Mouse (Mus musculus) kidney, postnatal 14 days (tissue): ENCODE data around the gene Jam3.
A peak's percentile ranks its signal among the peaks of the same experiment; 100 is the strongest.

ENCODE experiments used
- DNase-seq: peaks from one replicate; pipeline ENCODE4 v3.0.0; 2022; ENCODE audit warnings: mixed read lengths

Jam3 gene

GRCm38 (mm10) chr9:27166981-27167380 lies 11.8 kb upstream of the Jam3 start:
- DNase-seq = no peak

DNA sequence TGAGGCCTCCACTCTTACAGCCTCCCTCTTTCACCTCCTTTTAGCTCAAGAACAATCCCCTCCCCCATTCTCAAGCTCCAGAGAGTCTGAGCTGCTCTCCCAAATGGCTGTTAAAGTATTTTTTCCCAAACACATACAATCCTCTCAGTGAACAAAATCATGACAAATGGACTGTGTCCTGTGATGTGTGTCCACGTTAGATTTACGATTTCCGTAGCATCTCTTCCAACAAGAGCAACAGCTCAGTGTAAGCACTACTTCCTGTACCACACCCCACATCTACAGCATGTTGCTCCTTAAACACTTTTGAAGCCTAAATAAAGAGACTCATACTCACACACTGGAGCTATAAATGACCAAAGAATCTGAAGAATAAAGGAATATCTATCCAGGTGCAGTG lies 10.4 kb upstream of the Jam3 start:
- peak; percentile 41 for DNase-seq

- no peak for DNase-seq
Observed at GRCm38 (mm10) chr9:27164957-27165356, 9.7 kb upstream of the Jam3 start.

- peak; percentile 54 for DNase-seq
Observed at GRCm38 (mm10) chr9:27163661-27164060, 8.4 kb upstream of the Jam3 start.

- DNase-seq = no peak
Observed at GRCm38 (mm10) chr9:27153861-27154260, 1.4 kb downstream of the Jam3 start.

DNA sequence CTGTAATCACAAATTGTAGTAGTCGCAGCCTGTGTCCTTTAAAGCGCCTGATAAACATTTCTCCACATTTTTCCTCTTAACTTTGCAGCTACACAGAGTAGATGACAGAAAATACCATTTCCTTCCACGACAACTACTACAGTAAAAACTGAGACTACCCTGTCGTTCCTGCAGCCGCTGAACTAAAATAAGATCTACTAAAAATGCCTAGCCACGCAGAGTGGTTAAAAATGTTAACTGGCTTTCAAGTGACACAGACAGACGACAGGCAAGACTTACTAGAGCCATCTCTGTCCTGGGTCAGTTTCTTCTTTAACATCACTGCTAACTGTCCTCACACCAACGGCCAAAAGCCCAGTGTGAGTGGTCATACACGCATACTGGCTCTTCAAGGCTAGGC lies 5.4 kb downstream of the Jam3 start:
- no peak for DNase-seq

- DNase-seq = peak; percentile 61
Observed at GRCm38 (mm10) chr9:27148631-27149471, 6.4 kb downstream of the Jam3 start.

DNA sequence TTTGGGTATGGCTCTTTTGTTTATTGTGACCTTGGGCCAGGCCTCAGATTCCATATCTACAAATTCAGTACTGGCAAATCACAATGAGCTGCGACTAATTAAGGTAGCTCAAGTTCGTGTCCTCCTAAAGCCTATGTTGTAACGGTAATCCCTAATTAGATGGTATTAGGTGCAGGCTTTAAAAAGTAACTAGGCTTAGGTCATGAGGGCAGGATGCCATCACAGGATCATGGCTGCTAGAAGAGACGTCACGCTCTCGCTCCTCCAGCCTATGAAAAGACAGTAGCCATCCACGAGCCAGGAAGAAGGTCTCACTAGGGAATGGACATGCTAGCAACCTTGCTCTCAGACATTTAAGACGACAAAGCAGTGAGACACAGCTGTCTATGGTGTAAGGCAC lies 7.3 kb downstream of the Jam3 start:
- DNase-seq = no peak

- DNase-seq = no peak
Observed at GRCm38 (mm10) chr9:27146826-27147225, 8.4 kb downstream of the Jam3 start.

DNA sequence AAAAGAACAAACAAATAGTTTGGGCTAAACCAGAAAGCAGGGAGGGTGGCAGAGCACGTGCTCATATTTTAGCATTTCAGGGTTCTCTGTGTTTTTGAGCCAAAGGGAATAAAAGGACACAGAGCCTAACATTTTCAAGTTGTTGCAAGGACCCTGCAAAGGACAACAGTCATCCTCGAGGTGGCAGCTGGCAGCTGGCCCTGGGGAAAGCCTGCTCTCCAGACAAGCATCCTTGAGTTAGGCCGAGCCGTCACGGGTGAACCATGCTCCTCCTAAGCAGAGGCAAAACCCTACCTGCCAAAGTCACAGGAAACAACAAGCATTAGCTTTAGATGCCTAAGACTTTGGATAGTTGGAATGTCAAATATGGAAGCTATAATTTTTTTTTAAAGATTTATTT lies 10.2 kb downstream of the Jam3 start:
- DNase-seq = no peak

DNA sequence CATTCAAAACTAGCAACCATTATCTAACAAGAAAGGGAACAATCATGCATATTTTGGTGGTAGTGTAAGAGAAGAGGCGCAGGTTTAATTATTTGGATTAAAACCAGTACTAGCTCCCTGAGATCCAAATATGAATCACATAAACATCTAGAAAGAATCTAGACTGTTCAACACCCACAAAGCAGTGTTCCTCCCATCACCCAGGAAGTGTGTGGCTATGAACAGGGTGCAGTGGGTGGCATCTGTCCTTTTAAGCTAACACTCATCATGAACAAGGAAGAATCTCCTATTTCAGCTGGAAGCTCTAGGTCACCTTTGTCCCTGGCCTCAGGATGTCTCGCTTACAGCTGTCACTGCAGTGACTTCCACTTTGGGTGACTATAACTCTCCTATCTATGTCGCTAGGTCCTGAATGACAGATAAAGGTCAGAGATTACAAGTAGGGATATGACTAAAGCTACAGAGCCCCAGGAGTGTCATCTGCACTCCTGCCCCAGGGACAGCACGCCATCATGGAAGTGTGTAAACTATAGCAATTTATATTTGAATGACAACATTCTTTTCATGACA lies 10.9 kb downstream of the Jam3 start:
- DNase-seq = no peak

DNA sequence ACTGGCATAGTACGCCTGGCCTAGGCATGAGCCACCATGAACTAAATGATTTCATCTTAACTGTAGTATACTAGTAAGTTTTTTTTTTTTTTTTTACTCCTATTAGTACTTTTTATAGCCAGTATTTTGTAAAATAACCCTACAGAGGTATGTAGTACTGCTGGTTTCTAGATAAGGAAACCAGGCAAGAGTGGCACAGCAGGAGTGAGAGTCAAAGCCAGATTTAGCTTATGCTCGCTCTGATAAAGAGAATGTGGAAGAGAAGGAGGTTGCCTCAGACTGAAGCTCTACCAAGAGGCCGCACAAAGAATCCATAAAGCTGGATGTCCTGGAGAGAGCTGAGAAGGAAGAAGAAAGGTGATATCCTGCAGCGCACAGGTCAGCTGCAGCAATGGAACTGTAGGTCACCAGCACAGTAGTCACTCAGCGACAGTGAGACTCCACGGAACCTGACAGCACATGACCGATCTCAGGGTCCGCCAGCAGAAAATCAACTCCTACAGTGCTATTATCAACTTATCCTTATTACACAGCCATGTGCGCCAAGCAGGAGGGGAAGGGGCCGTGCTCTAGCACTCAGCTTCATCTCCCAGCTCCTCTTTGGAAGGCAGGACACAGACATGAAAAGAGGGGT lies 14.7 kb downstream of the Jam3 start:
- DNase-seq = no peak

GRCm38 (mm10) chr9:27136651-27137050 lies 18.6 kb downstream of the Jam3 start:
- no peak for DNase-seq

GRCm38 (mm10) chr9:27135372-27135771 lies 19.8 kb downstream of the Jam3 start:
- no peak for DNase-seq

DNA sequence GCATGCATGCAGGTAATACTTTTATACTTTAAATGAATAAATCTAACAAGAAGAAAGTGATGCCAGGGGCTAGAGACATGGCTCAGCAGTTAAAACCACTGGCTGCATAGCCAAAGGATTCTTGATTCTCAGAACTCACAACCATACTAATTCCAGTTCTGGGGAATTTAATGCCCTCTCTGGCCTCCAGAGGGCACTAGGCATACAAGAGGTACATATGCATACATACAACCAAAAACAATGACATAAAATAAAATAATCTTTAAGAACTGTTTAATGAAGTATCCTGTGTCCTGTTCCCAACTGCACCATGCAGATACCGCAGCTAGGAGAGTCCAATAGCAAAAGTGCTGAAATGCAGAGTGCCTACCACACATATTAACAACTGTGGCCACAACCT lies 20.8 kb downstream of the Jam3 start:
- peak; percentile 64 for DNase-seq

- DNase-seq = peak; percentile 66
Observed at GRCm38 (mm10) chr9:27128629-27129028, 26.6 kb downstream of the Jam3 start.

- DNase-seq = no peak
Observed at GRCm38 (mm10) chr9:27126543-27126942, 28.7 kb downstream of the Jam3 start.

DNA sequence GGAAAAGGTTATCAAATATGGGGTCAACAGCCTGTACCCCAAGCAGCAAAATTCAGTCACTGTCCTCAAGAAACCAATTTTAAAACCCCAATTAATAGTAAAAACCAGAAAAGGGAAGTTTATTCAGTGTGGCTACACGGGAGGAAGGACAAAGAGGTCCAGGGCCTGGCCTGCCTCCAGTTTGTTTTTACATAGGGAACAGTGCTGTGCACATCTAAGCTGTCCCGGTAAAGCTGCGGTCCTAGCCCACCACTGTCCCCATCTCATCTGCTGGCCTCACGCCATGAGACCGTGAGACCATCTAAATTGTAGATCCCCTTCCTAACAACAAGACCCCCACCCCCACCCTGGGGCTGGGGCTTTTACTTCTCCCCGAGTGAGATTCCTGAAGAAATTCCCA lies 29.8 kb downstream of the Jam3 start:
- DNase-seq = no peak

- no peak for DNase-seq
Observed at GRCm38 (mm10) chr9:27123947-27124346, 31.3 kb downstream of the Jam3 start.

GRCm38 (mm10) chr9:27122963-27123362 lies 32.3 kb downstream of the Jam3 start:
- no peak for DNase-seq

DNA sequence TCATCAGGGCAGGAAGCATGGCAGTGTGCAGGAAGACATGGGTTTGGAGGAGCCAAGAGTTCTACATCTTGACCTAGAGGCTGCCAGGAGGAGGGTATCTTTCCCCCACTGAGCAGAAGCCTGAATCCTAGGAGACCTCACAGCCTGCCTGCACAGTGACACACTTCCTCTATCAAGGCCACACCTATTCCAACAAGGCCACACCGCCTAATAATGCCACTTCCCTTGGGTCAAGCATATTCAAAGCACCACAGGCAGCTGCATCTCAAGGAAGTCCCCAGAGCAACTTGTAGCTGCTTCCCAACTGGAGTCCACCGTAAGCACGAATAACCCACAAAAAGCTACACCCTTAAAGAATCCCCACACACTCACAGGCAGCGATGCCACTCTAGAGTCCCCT lies 33.1 kb downstream of the Jam3 start:
- DNase-seq = no peak

- DNase-seq = peak; percentile 40
Observed at GRCm38 (mm10) chr9:27121254-27121653, 34.0 kb downstream of the Jam3 start.

GRCm38 (mm10) chr9:27111756-27112155 lies 43.5 kb downstream of the Jam3 start:
- no peak for DNase-seq

DNA sequence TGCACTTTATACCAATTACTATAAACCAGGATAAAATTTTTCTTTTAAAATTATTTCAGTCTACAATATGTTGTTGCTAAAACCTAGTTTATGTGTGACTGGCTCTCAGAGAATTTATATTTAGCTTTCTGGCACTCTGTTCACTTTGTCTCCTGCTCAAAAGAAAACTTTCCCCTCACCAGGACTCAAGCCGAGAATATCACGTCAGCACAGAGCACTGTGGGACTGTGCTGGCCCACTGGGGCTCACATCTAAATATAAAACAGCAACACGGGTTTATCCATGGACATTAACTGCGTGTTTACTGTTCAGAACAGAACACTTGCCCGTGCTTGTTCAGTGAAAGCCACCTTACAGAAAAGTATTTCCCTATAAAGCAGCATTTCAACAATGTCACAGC lies 44.5 kb downstream of the Jam3 start:
- DNase-seq = no peak
